Mouse (Mus musculus): Measurements from ENCODE around the gene Ccdc43. TPM values are rescaled to one million over a fixed set of nuclear protein-coding genes. Genes with fewer than 3 reads are reported as not detected.

Gene Ccdc43
- total and polyA plus RNA-seq, 3 experiments, result 39.3 to 41.7 TPM; not detected in 1

DNA sequence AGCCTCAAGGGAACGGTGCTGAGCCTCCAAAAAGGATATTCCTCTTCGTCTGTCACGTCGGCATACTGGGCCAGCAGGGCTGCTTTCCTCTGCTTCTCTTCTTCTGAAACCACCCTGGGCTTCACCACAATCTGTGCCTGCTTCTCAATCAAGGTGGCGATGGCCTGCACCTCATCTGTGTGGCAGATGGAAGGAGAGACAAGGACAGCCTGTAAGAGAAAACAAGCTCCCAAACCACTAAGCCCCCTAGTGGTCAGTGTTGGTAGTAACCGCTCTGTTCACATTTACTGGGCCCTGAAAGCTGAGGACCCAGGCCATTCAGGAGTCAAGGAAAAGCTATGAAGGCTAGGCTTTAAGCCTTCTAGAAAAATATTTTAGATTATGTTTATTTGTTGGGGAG, 7.4 kb downstream of the Ccdc43 start (continued):
- no peak for TF ChIP-seq MYC (IDR thresholded peaks at IDR 0.05; ENCODE audit: low read depth, low read length)

DNA sequence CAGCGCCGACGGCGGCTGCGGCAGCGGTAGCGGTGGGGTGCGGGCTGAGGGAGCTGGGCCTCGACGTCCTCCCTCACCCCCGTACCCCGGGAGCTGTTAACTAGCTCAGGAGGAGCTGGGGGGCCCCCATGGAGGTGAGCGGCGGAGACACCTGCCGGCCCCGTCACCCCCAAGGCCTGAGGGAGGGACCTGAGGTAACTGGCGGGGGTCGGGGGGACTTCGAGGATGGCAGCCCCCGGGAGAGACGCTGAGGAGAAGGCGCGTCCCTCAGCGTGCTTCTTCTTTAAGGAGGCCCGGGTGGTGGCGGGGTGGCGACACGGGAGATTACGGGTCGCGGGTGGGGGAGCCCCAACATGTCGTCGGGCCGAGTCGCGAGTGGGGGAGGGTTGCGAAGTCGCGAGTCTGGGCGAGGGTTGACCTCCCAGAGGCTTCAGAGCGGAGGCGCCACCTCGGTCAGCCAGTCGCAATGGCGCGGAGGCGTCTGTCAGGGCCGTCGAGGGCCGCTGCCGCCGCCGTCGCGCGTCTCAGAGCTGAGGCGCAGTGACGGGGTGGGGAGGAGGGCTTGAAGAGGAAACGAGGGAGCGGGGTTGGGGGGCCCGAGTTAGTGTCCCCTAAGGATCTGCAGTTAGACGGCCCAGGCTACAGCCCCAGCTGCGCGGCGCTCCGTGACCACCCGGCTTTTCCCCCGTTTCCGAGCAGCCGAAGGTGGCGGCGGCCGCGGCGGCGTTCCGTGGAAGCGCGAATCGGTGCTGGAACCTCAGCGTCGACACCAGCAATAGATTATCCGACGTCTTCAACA, 31.7 kb downstream of the Ccdc43 start:
- no peak overlapping the region for H3K4me3 ChIP-seq (ENCODE audit: control insufficient read depth in 1 of 2, insufficient read depth in 1 of 2, low read depth in 2 of 2, low read length in 2 of 2)
- H3K9ac ChIP-seq (ENCODE audit: control insufficient read depth, low read depth, low read length, poor library complexity, severe bottlenecking), result no peak overlapping the region
- H3K9me3 ChIP-seq (replicated peaks; ENCODE audit: insufficient read depth, low read length), result no peaks in the 10 kb centered on the region
- TF ChIP-seq GABPA (IDR thresholded peaks at IDR 0.05; ENCODE audit: low read depth, low read length) (no peak), ELF1 (IDR thresholded peaks at IDR 0.05; ENCODE audit: low read depth, low read length) (no peak), CHD1 (IDR thresholded peaks at IDR 0.05; ENCODE audit: low read depth, low read length) (no peak)
- H3K36me3 ChIP-seq (ENCODE audit: control insufficient read depth in 1 of 2, insufficient read depth in 2 of 2, low read length in 2 of 2), result no peaks in the 10 kb centered on the region
- H3K27ac ChIP-seq (ENCODE audit: control insufficient read depth, low read depth, low read length), result no peak overlapping the region
- H3K79me2 ChIP-seq (ENCODE audit: control insufficient read depth, insufficient read depth, low read length, poor library complexity), result no peaks in the 10 kb centered on the region
- H3K27me3 ChIP-seq (ENCODE audit: control insufficient read depth in 1 of 2, insufficient read depth in 2 of 2, low read length in 2 of 2), result peaks cover 7 to 12% of the 10 kb centered on the region in 2 experiments
- no peaks in the 10 kb centered on the region for H3K4me1 ChIP-seq (ENCODE audit: control insufficient read depth in 1 of 2, insufficient read depth in 2 of 2, low read length in 2 of 2)
- no peak for DNase-seq (ENCODE audit: low read depth, low spot score)

GRCm38 (mm10) chr11:102665151-102665550, 32.4 kb downstream of the Ccdc43 start:
- Histone ChIP-seq H3K9me3 (replicated peaks; ENCODE audit: insufficient read depth, low read length) (no peaks in the 10 kb centered on the region), H3K4me1 (ENCODE audit: control insufficient read depth in 1 of 2, insufficient read depth in 2 of 2, low read length in 2 of 2) (no peaks in the 10 kb centered on the region), H3K27me3 (ENCODE audit: control insufficient read depth in 1 of 2, insufficient read depth in 2 of 2, low read length in 2 of 2) (peaks cover 4 to 9% of the 10 kb centered on the region in 2 experiments), H3K79me2 (ENCODE audit: control insufficient read depth, insufficient read depth, low read length, poor library complexity) (no peaks in the 10 kb centered on the region), H3K9ac (ENCODE audit: control insufficient read depth, low read depth, low read length, poor library complexity, severe bottlenecking) (no peak overlapping the region), H3K36me3 (ENCODE audit: control insufficient read depth in 1 of 2, insufficient read depth in 2 of 2, low read length in 2 of 2) (no peaks in the 10 kb centered on the region), H3K4me3 (ENCODE audit: control insufficient read depth in 1 of 2, insufficient read depth in 1 of 2, low read depth in 2 of 2, low read length in 2 of 2) (no peak overlapping the region), H3K27ac (ENCODE audit: control insufficient read depth, low read depth, low read length) (no peak overlapping the region)
- TF ChIP-seq MAFK (IDR thresholded peaks at IDR 0.05; ENCODE audit: borderline replicate concordance, low read depth, low read length) (no peak), GATA1 (IDR thresholded peaks at IDR 0.05; ENCODE audit: low read depth, low read length) (no peak), E2F4 (IDR thresholded peaks at IDR 0.05; ENCODE audit: borderline replicate concordance, low read depth, low read length) (no peak), SIN3A (IDR thresholded peaks at IDR 0.05; ENCODE audit: low read length) (no peak)
- no peak for DNase-seq (ENCODE audit: low read depth, low spot score)

DNA sequence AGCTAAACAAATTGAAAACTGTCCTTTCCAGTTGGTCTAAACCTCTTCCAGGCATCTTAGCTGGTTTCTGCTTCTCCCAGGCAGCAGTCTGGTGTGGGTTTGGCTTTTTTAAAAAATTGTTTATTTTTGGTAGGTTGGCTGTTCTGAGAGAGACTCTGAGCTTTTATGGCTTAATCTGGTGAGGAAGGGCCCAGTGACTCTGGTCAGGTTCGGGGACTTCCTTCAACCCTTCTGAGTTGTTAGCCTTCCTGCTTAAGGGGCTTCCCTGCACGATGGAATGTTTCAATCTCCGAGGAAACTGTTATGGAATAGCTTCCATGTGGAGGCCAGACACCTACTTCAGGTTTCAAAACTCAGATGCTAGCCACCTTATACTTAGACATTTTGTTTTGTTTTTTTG, 34.2 kb downstream of the Ccdc43 start, which contains the start of gene Meioc:
Gene Meioc (plus strand): TSS at position 301 of the 400 bp plus-strand sequence.
- no peaks in the 10 kb centered on the region for H3K4me1 ChIP-seq (ENCODE audit: control insufficient read depth in 1 of 2, insufficient read depth in 2 of 2, low read length in 2 of 2)
- no peaks in the 10 kb centered on the region for H3K36me3 ChIP-seq (ENCODE audit: control insufficient read depth in 1 of 2, insufficient read depth in 2 of 2, low read length in 2 of 2)
- peaks cover 4 to 6% of the 10 kb centered on the region in 2 experiments for H3K27me3 ChIP-seq (ENCODE audit: control insufficient read depth in 1 of 2, insufficient read depth in 2 of 2, low read length in 2 of 2)
- no peaks in the 10 kb centered on the region for H3K9me3 ChIP-seq (replicated peaks; ENCODE audit: insufficient read depth, low read length)
- no peak within 1 kb of the TSS for H3K27ac ChIP-seq (ENCODE audit: control insufficient read depth, low read depth, low read length)
- no peak within 1 kb of the TSS for H3K9ac ChIP-seq (ENCODE audit: control insufficient read depth, low read depth, low read length, poor library complexity, severe bottlenecking)
- no peaks in the 10 kb centered on the region for H3K79me2 ChIP-seq (ENCODE audit: control insufficient read depth, insufficient read depth, low read length, poor library complexity)
- no peak within 1 kb of the TSS for H3K4me3 ChIP-seq (ENCODE audit: control insufficient read depth in 1 of 2, insufficient read depth in 1 of 2, low read depth in 2 of 2, low read length in 2 of 2)
- no peak for DNase-seq (ENCODE audit: low read depth, low spot score)
- no peak for TF ChIP-seq GATA1 (IDR thresholded peaks at IDR 0.05; ENCODE audit: low read depth, low read length)
- TF ChIP-seq MAZ (IDR thresholded peaks at IDR 0.05; ENCODE audit: low read depth, low read length), result no peak
- TF ChIP-seq TAL1 (IDR thresholded peaks at IDR 0.05; ENCODE audit: low read length), result no peak
- no peak for TF ChIP-seq MXI1 (IDR thresholded peaks at IDR 0.05; ENCODE audit: low read depth, low read length)
- no peak for TF ChIP-seq HCFC1 (IDR thresholded peaks at IDR 0.05; ENCODE audit: low read depth, low read length)
- no peak for TF ChIP-seq USF2 (IDR thresholded peaks at IDR 0.05; ENCODE audit: borderline replicate concordance in 1 of 2, insufficient read depth in 1 of 2, low read depth in 1 of 2, low read length in 2 of 2)
- no peak for TF ChIP-seq MAFK (IDR thresholded peaks at IDR 0.05; ENCODE audit: borderline replicate concordance, low read depth, low read length)
- TF ChIP-seq NRF1 (IDR thresholded peaks at IDR 0.05; ENCODE audit: insufficient read depth, low read depth, low read length, poor library complexity, severe bottlenecking), result no peak
- no peak for TF ChIP-seq CHD2 (IDR thresholded peaks at IDR 0.05; ENCODE audit: low read length)
- no peak for TF ChIP-seq TCF12 (IDR thresholded peaks at IDR 0.05; ENCODE audit: low read depth, low read length)
- no peak for TF ChIP-seq MYB (IDR thresholded peaks at IDR 0.05; ENCODE audit: low read depth, low read length)
- no peak for TF ChIP-seq MAX (IDR thresholded peaks at IDR 0.05; ENCODE audit: low read length)
- TF ChIP-seq UBTF (IDR thresholded peaks at IDR 0.05; ENCODE audit: borderline replicate concordance, insufficient read depth, low read depth, low read length), result no peak
- TF ChIP-seq MEF2A (IDR thresholded peaks at IDR 0.05; ENCODE audit: extremely low read depth, insufficient replicate concordance, low read depth, low read length, poor library complexity, severe bottlenecking), result no peak
- TF ChIP-seq RAD21 (IDR thresholded peaks at IDR 0.05; ENCODE audit: low read depth, low read length), result no peak
- TF ChIP-seq JUND (IDR thresholded peaks at IDR 0.05; ENCODE audit: low read depth, low read length), result no peak
